Mouse (Mus musculus) C2C12 (cell line): Measurements from ENCODE around the gene Dnm2.

ENCODE experiments used
- CTCF ChIP-seq: IDR thresholded peaks from one replicate; pipeline ENCODE4 v1.5.1; 2011; ENCODE audit not compliant: control insufficient read depth, insufficient read depth, insufficient read length
- MAX ChIP-seq: IDR thresholded peaks from one replicate; pipeline ENCODE4 v1.6.1; 2011; ENCODE audit warnings: mild to moderate bottlenecking, control low read depth
- MYOD1 ChIP-seq: IDR thresholded peaks from one replicate; pipeline ENCODE4 v1.6.1; 2011; ENCODE audit warnings: low read depth; ENCODE audit not compliant: control insufficient read depth, insufficient read length

DNA sequence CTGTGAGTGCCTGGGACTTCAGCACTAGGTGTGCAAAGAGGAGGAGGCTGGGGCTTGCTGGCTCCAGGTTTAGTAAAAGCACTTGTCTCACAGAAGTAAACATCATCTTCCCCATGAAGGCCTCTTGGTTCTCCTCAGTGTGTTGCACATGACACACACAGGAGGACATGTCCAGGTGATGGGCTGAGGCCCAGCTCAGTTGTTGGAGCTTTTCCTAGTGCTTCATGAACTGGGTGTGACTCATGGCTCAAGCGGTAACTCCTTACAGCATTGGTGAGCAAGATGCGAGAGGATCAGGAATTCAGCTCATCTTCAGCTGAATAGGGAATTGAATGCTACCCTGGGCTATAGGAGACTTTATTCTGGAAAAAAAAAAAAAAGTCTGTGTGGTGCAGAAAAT lies 73.0 kb downstream of the Dnm2 start:
- TF ChIP-seq MYOD1 (no peak), CTCF (no peak), MAX (no peak)
